Mouse (Mus musculus): ENCODE measurements around the gene Slc29a4. TPM values are rescaled to one million over a fixed set of nuclear protein-coding genes. Genes with fewer than 3 reads are reported as not detected.

Gene Slc29a4
- polyA plus RNA-seq, 1 experiment = 9.9 TPM

GRCm38 (mm10) chr5:142660656-142661434, 31.5 kb upstream of the Slc29a4 start:
- Histone ChIP-seq H3K4me1 (ENCODE audit: control insufficient read depth, insufficient read depth, low read length) (no peaks in the 10 kb centered on the region), H3K4me3 (ENCODE audit: low read depth, low read length) (no peak overlapping the region), H3K27me3 (ENCODE audit: control insufficient read depth, insufficient read depth, low read length, poor library complexity, severe bottlenecking) (no peaks in the 10 kb centered on the region), H3K9me3 (replicated peaks; ENCODE audit: control insufficient read depth, insufficient read depth, low read length, poor library complexity, severe bottlenecking) (no peaks in the 10 kb centered on the region), H3K27ac (ENCODE audit: insufficient read depth, low read length) (no peak overlapping the region), H3K9ac (ENCODE audit: low read depth, poor library complexity, severe bottlenecking) (no peak overlapping the region), H3K36me3 (ENCODE audit: control insufficient read depth, insufficient read depth, low read length, poor library complexity, severe bottlenecking) (peaks cover 47% of the 10 kb centered on the region)
- no peak for TF ChIP-seq CTCF (IDR thresholded peaks at IDR 0.05; ENCODE audit: low read depth, low read length)
- TF ChIP-seq POLR2A (IDR thresholded peaks at IDR 0.05; ENCODE audit: insufficient read depth, low read length) = no peak
- no peak for TF ChIP-seq EP300 (IDR thresholded peaks at IDR 0.05; ENCODE audit: insufficient read depth, low read depth, low read length)

- Histone ChIP-seq H3K4me1 (ENCODE audit: control insufficient read depth, insufficient read depth, low read length) (peaks cover 16% of the 10 kb centered on the region), H3K9ac (ENCODE audit: low read depth, poor library complexity, severe bottlenecking) (no peak overlapping the region), H3K36me3 (ENCODE audit: control insufficient read depth, insufficient read depth, low read length, poor library complexity, severe bottlenecking) (peaks cover 22% of the 10 kb centered on the region), H3K9me3 (replicated peaks; ENCODE audit: control insufficient read depth, insufficient read depth, low read length, poor library complexity, severe bottlenecking) (no peaks in the 10 kb centered on the region), H3K27me3 (ENCODE audit: control insufficient read depth, insufficient read depth, low read length, poor library complexity, severe bottlenecking) (no peaks in the 10 kb centered on the region), H3K4me3 (ENCODE audit: low read depth, low read length) (no peak overlapping the region), H3K27ac (ENCODE audit: insufficient read depth, low read length) (peak overlapping the region; percentile 95)
- TF ChIP-seq POLR2A (IDR thresholded peaks at IDR 0.05; ENCODE audit: insufficient read depth, low read length) (no peak), EP300 (IDR thresholded peaks at IDR 0.05; ENCODE audit: insufficient read depth, low read depth, low read length) (peak; percentile 81), CTCF (IDR thresholded peaks at IDR 0.05; ENCODE audit: low read depth, low read length) (no peak)
Measured at GRCm38 (mm10) chr5:142667921-142668320, 24.4 kb upstream of the Slc29a4 start.

- H3K4me1 ChIP-seq (ENCODE audit: control insufficient read depth, insufficient read depth, low read length) = peaks cover 16% of the 10 kb centered on the region
- no peak overlapping the region for H3K4me3 ChIP-seq (ENCODE audit: low read depth, low read length)
- no peak overlapping the region for H3K9ac ChIP-seq (ENCODE audit: low read depth, poor library complexity, severe bottlenecking)
- no peak for TF ChIP-seq POLR2A (IDR thresholded peaks at IDR 0.05; ENCODE audit: insufficient read depth, low read length)
- TF ChIP-seq EP300 (IDR thresholded peaks at IDR 0.05; ENCODE audit: insufficient read depth, low read depth, low read length) = peak; percentile 81
- TF ChIP-seq CTCF (IDR thresholded peaks at IDR 0.05; ENCODE audit: low read depth, low read length) = no peak
- no peaks in the 10 kb centered on the region for H3K9me3 ChIP-seq (replicated peaks; ENCODE audit: control insufficient read depth, insufficient read depth, low read length, poor library complexity, severe bottlenecking)
- H3K27ac ChIP-seq (ENCODE audit: insufficient read depth, low read length) = peak overlapping the region; percentile 95
- no peaks in the 10 kb centered on the region for H3K27me3 ChIP-seq (ENCODE audit: control insufficient read depth, insufficient read depth, low read length, poor library complexity, severe bottlenecking)
- peaks cover 18% of the 10 kb centered on the region for H3K36me3 ChIP-seq (ENCODE audit: control insufficient read depth, insufficient read depth, low read length, poor library complexity, severe bottlenecking)
Measured at GRCm38 (mm10) chr5:142668556-142669263, 23.6 kb upstream of the Slc29a4 start.

- Histone ChIP-seq H3K9me3 (replicated peaks; ENCODE audit: control insufficient read depth, insufficient read depth, low read length, poor library complexity, severe bottlenecking) (no peaks in the 10 kb centered on the region), H3K9ac (ENCODE audit: low read depth, poor library complexity, severe bottlenecking) (no peak overlapping the region), H3K36me3 (ENCODE audit: control insufficient read depth, insufficient read depth, low read length, poor library complexity, severe bottlenecking) (peaks cover 11% of the 10 kb centered on the region; the same call in 1 of the 2 replicates), H3K4me3 (ENCODE audit: low read depth, low read length) (no peak overlapping the region), H3K27me3 (ENCODE audit: control insufficient read depth, insufficient read depth, low read length, poor library complexity, severe bottlenecking) (no peaks in the 10 kb centered on the region), H3K27ac (ENCODE audit: insufficient read depth, low read length) (peak overlapping the region; percentile 13; the same call in 1 of the 2 replicates), H3K4me1 (ENCODE audit: control insufficient read depth, insufficient read depth, low read length) (peaks cover 16% of the 10 kb centered on the region)
- TF ChIP-seq POLR2A (IDR thresholded peaks at IDR 0.05; ENCODE audit: insufficient read depth, low read length) (no peak), EP300 (IDR thresholded peaks at IDR 0.05; ENCODE audit: insufficient read depth, low read depth, low read length) (0 out of 2 replicates have a peak, but pooled peaks have one; percentile 25), CTCF (IDR thresholded peaks at IDR 0.05; ENCODE audit: low read depth, low read length) (peak; percentile 53)
Measured at GRCm38 (mm10) chr5:142669726-142670125, 22.6 kb upstream of the Slc29a4 start.

- Histone ChIP-seq H3K4me1 (ENCODE audit: control insufficient read depth, insufficient read depth, low read length) (peaks cover 5% of the 10 kb centered on the region), H3K9ac (ENCODE audit: low read depth, poor library complexity, severe bottlenecking) (no peak overlapping the region), H3K9me3 (replicated peaks; ENCODE audit: control insufficient read depth, insufficient read depth, low read length, poor library complexity, severe bottlenecking) (no peaks in the 10 kb centered on the region), H3K27me3 (ENCODE audit: control insufficient read depth, insufficient read depth, low read length, poor library complexity, severe bottlenecking) (no peaks in the 10 kb centered on the region), H3K27ac (ENCODE audit: insufficient read depth, low read length) (no peak overlapping the region), H3K4me3 (ENCODE audit: low read depth, low read length) (no peak overlapping the region), H3K36me3 (ENCODE audit: control insufficient read depth, insufficient read depth, low read length, poor library complexity, severe bottlenecking) (no peaks in the 10 kb centered on the region)
- no peak for TF ChIP-seq POLR2A (IDR thresholded peaks at IDR 0.05; ENCODE audit: insufficient read depth, low read length)
- TF ChIP-seq EP300 (IDR thresholded peaks at IDR 0.05; ENCODE audit: insufficient read depth, low read depth, low read length) = no peak
- TF ChIP-seq CTCF (IDR thresholded peaks at IDR 0.05; ENCODE audit: low read depth, low read length) = peak; percentile 74
Measured at GRCm38 (mm10) chr5:142673082-142673481, 19.2 kb upstream of the Slc29a4 start.
